Comparison of ENCODE assay signal across 9 mouse cellular contexts in the genomic region with DNA sequence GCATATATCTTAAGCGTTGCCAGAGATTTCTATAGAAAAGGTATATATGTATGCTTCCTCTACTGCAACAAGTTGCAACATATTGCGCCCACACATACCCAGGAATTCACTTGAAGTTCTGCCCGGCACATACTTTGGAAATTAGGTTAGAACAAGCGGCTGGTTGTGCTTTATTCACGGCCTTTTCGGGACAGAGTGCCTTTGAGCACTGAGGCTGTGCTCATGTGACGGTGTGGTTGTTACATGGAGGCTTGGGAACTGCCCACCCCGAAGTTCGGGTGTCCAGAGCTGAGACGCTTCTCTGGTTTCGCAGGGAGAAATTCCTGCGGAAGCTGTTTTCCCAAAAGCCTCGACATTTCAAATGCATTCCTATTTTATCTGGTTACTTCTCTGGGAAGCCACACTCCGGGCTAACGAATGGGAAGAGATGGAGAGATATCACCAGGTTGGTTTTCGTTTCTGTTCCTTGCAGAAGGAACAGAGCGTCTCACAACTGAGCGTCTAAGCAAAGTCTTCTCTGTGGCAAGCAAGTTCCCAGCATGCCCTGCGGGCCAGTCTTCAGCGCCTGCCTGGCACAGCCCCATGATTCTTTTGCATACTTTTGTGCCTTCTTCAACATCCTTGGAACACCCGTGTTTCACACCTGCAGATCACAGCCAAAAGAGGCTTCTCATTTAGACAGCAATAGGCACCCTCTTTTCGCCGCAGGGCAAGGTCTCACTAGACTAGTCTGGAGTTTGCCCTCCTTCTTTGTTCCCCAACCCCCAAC. TPM values are rescaled to one million over a fixed set of nuclear protein-coding genes. Genes with fewer than 3 reads are reported as not detected.
DNase-seq lines count a peak whose midpoint lies in the region; ATAC-seq and TF ChIP-seq lines count a peak whose summit lies in the region.
"Had no signal": no experiment of that assay in that cellular context is flagged by ENCODE, and none has a peak within 500 bp of the region (broad histone marks: within the 10 kb centered on the region; RNA-seq: fewer than 3 reads in every experiment).

No protein-coding gene starts in this region.

- no peaks in the 10 kb centered on the region for H3K9me3 ChIP-seq in lung, embryonic 14.5 days (ENCODE audit: low read depth, low read length)
- H3K9me3 ChIP-seq: hindbrain, embryonic 15.5 days had no signal

- ATAC-seq in lung, embryonic 14.5 days (ENCODE audit: insufficient read depth): no peak
- no peak for ATAC-seq in inflammation-experienced regulatory T-cells, adult 6 months

- peak overlapping the region; percentile 40 for H3K4me2 ChIP-seq in lung, embryonic 14.5 days
- H3K4me2 ChIP-seq: hindbrain, embryonic 15.5 days had no signal

- H3K9ac ChIP-seq in lung, embryonic 14.5 days: no peak overlapping the region
- H3K9ac ChIP-seq: hindbrain, embryonic 15.5 days had no signal

- no peaks in the 10 kb centered on the region for H3K36me3 ChIP-seq in kidney, adult 2 months (ENCODE audit: control insufficient read depth, insufficient read depth, low read length)
- no peaks in the 10 kb centered on the region for H3K36me3 ChIP-seq in lung, embryonic 14.5 days (ENCODE audit: insufficient read depth)
- H3K36me3 ChIP-seq: hindbrain, embryonic 15.5 days had no signal

- H3K4me1 ChIP-seq in kidney, adult 2 months (ENCODE audit: control insufficient read depth, insufficient read depth, low read length): peaks cover 3% of the 10 kb centered on the region; the same call in 1 of the 2 replicates
- 0 out of 2 replicates have a peak, but pooled peaks cover 3% of the 10 kb centered on the region for H3K4me1 ChIP-seq in lung, embryonic 14.5 days (ENCODE audit: insufficient read depth)

- peak; percentile 59 to 67 for DNase-seq in frontal cortex, adult 2 months (ENCODE audit: extremely low spot score in 1 of 2, low spot score in 1 of 2)
- no peak for DNase-seq in frontal cortex, postnatal 14 days (ENCODE audit: low spot score in 2 of 2)
- DNase-seq in ZHBTc4 (ENCODE audit: low read depth, low spot score): peak; percentile 57
- DNase-seq in kidney, adult 2 months: peak; percentile 75
- peak; percentile 47 for DNase-seq in lung, embryonic 14.5 days
- DNase-seq in thymus, postnatal 36 days: peak; percentile 79 to 90
- no peak for DNase-seq in adrenal gland, adult 18-20 months (ENCODE audit: low spot score in 2 of 2)

- no peak for TF ChIP-seq POLR2A in kidney, adult 2 months (IDR thresholded peaks at IDR 0.05; ENCODE audit: low read depth, low read length)

- H3K4me3 ChIP-seq in kidney, adult 2 months (ENCODE audit: insufficient read depth, low read depth, low read length): peak overlapping the region; percentile 9
- H3K4me3 ChIP-seq in lung, embryonic 14.5 days (ENCODE audit: low read depth, low read length): no peak overlapping the region
- H3K4me3 ChIP-seq: hindbrain, embryonic 15.5 days had no signal

- no peaks in the 10 kb centered on the region for H3K27me3 ChIP-seq in kidney, adult 2 months (replicated peaks; ENCODE audit: control insufficient read depth, insufficient read depth, low read length)
- H3K27me3 ChIP-seq in lung, embryonic 14.5 days (ENCODE audit: insufficient read depth, low read length): no peaks in the 10 kb centered on the region
- H3K27me3 ChIP-seq: hindbrain, embryonic 15.5 days had no signal

- WGBS in kidney, adult 2 months: 22% methylated on average over 23 of the region's 23 CpGs
- 32% methylated on average over 23 of the region's 23 CpGs for WGBS in lung, embryonic 14.5 days

- no peak for TF ChIP-seq CTCF in kidney, adult 2 months (conservative IDR thresholded peaks at IDR 0.05; ENCODE audit: insufficient read depth, insufficient read length, low read depth, low read length)
- TF ChIP-seq CTCF in lung, embryonic 14.5 days (IDR thresholded peaks at IDR 0.05; ENCODE audit: low read depth): no peak

- H3K27ac ChIP-seq in kidney, adult 2 months (ENCODE audit: insufficient read depth, low read depth, low read length): peak overlapping the region; percentile 2
- H3K27ac ChIP-seq in lung, embryonic 14.5 days (ENCODE audit: low read depth): peak overlapping the region; percentile 13; the same call in 1 of the 2 replicates
- H3K27ac ChIP-seq: hindbrain, embryonic 15.5 days had no signal

RNA-seq across cellular contexts. Expression of a gene that starts 48.5 kb away (rescaled TPM):
- polyA plus RNA-seq in frontal cortex, adult 2 months (2012; rRNA removed): 14.9 and 15.3 TPM in 2 replicates
- 12.7 and 15.8 TPM in 2 replicates for polyA plus RNA-seq in kidney, adult 2 months (2012; rRNA removed)
- 9.3 and 20.5 TPM in 2 replicates for polyA plus RNA-seq in lung, embryonic 14.5 days (2014; fragmentation: Nextera tagmentation; extraction: Ambion mirVana)
- 10 to 100 TPM; 22.0 to 26.3 TPM for total RNA-seq in adrenal gland, adult 18-20 months (2021)
- polyA plus RNA-seq in inflammation-experienced regulatory T-cells, adult 6 months (2017; shearing (Covaris generic)): 1 to 10 TPM in 2 of 3 experiments, not detected in 1; 2.0 to 4.7 TPM

Comparison
In these comparisons a context has a peak if more than half of its experiments do, and no peak if none do; other contexts are left out.
1. DNase-seq: peak in frontal cortex, adult 2 months (2 of 2), ZHBTc4 (single experiment), kidney, adult 2 months (single experiment), lung, embryonic 14.5 days (single experiment) and thymus, postnatal 36 days (2 of 2); none in frontal cortex, postnatal 14 days (0 of 2) and adrenal gland, adult 18-20 months (0 of 2).